Mouse (Mus musculus) T-helper 17 cell (primary cell): Measurements from ENCODE around the gene Ifngr1.

Source experiments
- in situ Hi-C, 2 experiments: fragments of 300-600 bp; cut with MboI, MseI; formaldehyde crosslinking; loops; 1 replicate in 1 of 2; 2 replicates in 1 of 2; pipeline ENCODE4 v1.15.1; 2025; ENCODE audit warnings: high pct_unique_total_duplicates in 2 of 2

Ifngr1 gene

GRCm38 (mm10) chr10:19631616-19632195 is 40.0 kb downstream of the Ifngr1 start:
- in situ Hi-C loops, result no loop called here

- in situ Hi-C loops, result no loop called here
Measured at GRCm38 (mm10) chr10:19638851-19639250, 47.1 kb downstream of the Ifngr1 start.

GRCm38 (mm10) chr10:19639630-19640029 is 47.9 kb downstream of the Ifngr1 start:
- in situ Hi-C loops, result no loop called here

GRCm38 (mm10) chr10:19645119-19645518 is 53.4 kb downstream of the Ifngr1 start:
- in situ Hi-C loops, result no loop called here

- in situ Hi-C loops, result no loop called here
Measured at GRCm38 (mm10) chr10:19657426-19657825, 65.7 kb downstream of the Ifngr1 start.
